Mouse (Mus musculus) cerebellum, adult (tissue): ENCODE results near the gene Igf2bp1.
"Not testable (repeated sequence)": the region's sequence is repeated elsewhere in the genome, so short reads cannot be mapped to it uniquely, and the experiment has no call there.

Source experiments
- ATAC-seq: cut with Nextera tagmentation; 2 replicates; pipeline ENCODE4 v1.9.2; 2017; ENCODE audit warnings: mild to moderate bottlenecking, moderate library complexity, mixed read lengths; ENCODE audit not compliant: insufficient number of reproducible peaks, low FRiP score, low TSS enrichment

The Igf2bp1 gene

DNA sequence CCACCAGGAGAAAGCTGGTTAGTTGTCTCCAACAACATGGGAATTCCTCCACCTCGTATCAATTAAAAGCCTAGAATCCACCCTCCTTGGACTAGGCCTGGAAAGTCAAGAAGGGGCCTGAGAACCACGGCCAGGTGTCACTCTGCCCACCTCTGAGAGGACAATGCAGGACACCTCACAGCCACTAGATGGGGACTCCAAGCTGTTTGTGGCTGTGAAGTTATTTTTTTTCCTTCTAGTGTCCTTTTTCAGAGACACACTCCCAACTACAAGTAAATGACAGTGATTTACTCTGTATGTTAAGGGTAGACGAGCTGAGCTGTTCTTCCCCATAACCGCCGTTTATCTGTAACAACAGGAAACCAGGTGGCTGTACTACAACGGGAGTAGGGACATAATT, 32.6 kb downstream of the Igf2bp1 start:
- ATAC-seq = no peak

DNA sequence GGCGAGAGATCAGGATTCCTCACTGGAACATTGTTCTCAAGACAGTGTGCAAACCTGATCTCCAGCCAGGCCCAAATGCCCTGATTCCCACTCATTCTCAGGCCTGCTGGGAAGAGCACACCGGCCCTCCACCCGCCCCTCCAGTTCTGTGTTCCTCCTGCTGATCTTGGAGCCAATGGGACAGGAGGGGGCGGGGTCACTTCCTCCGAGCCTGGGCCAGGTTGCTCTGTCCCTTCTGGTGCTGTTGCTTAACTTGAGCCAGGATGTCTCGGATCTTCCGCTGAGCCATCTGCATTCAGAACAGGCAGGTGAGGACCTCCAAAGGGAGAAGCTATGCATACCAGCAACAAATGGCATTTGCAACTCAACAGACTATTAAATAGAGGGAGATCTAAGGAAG, 42.4 kb downstream of the Igf2bp1 start:
- no peak for ATAC-seq

DNA sequence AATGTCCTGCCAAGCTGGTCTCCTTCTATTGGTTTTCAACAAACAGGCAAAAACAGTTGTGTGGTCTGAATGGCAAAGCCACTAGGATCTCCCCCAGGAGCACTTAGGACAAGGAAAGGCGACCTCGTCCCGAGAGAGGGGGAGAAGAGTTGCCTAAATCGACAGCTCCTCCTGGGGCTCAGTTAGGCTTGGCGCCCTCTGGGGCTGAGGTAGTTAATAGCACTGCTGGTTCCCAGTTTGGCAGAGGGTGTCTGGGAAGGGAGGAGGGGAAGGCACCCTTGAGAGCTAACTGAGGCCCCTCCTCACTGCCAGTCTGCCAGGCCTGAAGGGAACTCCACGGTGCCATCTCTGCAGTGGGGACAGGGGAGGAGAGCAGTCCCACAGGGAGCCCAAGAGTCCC, 46.6 kb downstream of the Igf2bp1 start:
- no peak for ATAC-seq

DNA sequence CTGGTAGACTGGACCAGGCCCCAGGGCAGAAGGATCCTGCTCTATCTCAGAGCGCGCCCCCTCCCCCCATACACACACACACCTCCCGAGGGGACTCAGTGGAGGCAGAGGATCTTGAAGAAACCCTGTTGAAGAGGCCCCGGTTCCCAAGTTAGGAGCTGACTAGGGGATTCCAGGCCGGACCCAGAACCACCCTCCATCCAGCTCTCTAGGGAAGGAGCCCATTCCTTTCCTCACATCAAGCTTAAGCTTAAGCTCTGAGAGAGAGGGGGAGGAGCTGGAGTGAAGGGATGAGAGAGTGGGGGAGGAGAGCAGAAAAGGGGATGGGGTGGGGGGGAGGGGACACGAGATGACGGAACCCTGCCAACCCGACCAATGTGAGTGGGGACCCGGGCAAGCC, 47.5 kb downstream of the Igf2bp1 start:
- no peak for ATAC-seq

DNA sequence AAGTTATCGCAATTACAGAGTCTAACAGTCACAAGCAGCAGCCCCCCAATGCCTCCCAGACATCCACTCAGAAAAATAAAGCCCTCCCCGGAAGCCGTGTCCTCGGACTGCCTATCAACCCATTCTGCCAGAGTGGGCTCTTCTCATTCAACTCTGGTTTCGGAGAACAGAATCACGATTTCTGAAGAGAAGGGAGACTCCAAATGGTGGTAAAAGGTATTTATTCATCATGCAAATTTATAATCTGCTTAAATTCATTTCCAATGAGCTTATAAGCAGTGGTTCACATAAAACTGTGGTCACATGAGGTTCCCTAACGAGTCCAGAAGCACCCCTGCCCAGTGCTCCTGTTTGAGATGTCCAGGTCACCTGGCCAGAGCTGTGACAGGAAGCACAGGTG, 48.3 kb downstream of the Igf2bp1 start:
- ATAC-seq = no peak

DNA sequence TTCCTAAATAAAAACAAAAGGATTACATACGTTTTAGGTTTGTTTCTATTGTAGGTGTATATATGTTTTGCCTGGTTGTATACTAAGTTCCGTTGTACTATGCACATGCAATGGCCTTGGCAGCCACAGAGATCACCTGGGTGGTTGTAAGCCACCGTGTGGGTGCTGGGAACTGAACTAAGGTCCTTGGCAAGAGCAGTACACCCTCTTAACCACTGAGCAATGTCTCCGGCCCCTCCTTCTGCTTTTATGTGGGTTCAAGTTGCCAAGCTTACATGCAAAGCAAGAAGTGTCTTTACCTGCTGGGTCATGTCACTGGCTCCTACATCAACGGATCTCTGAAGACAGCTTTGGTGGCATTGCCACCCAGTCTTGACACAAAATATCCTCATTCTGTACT, 52.4 kb downstream of the Igf2bp1 start:
- no peak for ATAC-seq

DNA sequence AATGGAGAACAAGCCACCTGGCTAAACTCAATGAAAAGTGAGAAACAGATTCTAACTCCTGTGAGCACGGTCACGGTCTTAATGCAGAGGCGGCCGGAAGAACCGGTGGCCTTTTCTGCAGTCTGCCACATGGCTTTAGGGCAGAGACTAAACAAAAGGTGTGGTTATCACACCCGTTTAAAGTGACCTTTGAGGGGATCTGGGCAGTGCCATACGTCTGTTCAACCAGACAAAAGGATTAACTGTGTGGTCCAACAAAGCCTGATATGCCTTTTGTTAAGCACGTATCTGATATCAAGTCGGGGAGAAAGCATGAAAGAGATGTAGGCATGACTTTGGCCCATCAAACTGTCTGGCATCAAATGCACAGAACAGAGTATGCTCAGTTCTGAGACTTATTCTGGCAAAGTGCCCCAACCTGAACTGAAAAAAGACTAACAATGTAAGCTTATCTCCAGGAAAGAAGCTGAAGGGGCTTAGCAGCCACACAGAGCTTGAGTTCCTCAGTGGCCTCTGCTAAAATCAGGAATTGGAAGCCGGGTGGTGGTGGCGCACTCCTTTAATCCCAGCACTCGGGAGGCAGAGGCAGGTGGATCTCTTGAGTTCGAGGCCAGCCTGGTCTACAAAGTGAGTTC, 59.8 kb downstream of the Igf2bp1 start:
- ATAC-seq = no peak

DNA sequence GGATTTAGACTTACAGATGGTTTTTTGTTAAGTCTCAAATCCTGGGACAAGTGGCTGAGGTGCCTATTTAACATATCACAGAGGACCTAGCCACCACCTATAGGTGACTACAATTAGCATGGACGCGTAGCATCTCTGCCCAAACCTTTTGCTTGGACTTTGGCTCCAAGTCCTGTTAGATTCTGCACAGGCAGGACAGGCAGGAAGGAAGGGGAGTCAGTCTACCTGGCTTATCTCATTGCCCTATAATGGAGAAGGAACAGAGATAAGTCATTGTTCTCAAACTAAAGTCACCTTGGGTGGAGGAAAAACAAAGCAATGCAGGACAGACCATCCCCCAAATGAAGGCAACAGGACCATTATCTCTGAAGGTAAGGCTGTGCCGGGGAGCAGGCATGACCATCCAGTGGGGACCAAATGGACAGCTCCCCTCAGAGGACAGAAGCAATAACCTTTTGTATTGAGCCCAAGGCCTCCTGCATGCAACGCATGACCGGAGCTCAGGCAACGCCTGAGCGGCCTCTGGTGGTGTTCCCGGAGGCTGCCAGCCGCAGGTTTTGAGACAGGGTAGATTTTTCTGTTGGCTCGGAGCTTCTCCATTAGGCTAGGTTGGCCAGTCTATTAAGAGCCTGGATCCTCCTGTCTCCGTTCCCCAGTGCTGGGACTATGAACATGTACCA, 65.8 kb downstream of the Igf2bp1 start:
- ATAC-seq = no peak

DNA sequence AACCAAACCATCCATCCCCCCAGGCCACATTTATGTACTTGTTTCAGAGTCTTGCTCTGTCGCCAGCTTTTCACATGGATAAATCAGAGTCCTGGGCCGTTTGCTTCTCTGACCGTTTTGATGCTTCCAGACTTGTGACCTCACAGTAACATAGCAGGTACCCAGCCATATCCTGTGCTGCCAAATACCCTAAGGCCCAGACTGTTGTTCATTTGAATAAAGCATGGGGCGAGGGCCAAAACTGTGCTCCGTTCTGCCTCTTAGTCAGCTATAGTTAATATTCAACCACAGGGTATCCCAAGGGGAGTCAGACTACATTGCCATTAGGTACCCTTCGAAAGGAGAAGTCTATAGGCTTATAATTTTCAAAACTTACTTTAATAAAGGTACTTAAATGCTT, 69.3 kb downstream of the Igf2bp1 start:
- no peak for ATAC-seq

DNA sequence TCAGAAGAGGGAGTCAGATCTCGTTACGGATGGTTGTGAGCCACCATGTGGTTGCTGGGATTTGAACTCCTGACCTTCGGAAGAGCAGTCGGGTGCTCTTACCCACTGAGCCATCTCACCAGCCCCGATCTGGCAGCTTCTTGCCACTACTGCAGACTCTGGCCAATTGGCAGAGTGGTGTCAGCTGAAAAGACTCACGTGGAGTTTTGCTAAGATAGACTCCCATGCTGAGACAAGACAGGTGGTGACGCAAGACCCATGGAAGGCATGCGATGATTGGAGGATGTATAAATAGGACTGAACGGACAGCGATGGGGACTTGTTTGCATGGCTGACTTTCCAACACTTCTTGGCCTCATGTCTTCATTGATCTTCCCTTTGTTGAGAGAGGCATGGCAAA, 73.6 kb downstream of the Igf2bp1 start:
- not testable (repeated sequence) for ATAC-seq

DNA sequence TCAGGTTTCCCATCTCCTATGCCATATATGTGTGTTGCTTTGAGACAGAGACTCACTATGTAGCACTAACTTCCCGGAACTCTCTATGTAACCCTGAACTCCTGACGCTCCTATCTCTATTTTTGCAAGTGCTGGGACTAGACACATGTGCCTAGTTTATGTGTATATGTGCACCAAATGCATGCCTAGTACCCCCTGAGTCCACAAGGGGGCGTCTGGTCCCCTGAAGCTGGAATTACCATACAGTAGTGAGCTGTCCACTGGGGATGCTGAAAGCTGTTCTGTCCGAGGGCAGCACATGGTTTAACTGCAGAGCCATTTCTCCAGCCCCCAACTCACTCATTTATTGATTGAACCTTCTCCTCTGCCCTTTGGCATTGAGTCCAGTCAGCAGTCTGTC, 79.3 kb downstream of the Igf2bp1 start:
- ATAC-seq = no peak

DNA sequence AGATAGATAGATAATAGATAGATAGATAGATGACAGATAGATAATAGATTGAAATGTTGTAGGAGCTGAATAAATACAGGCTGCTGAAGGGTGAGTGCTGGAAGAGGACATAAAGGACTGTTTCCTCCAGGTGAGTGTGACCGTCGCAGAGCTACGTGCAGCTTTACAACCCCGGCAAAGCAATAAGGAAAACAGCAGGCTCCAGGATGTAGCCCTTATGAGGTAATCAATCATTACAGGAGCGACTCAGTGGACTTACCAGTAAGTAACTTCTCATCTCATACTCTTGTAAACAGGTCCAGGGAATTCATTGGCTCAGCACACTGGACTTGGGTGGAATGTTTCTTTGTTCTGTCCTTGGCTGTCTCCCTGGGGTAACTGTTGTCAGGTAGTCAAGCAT, 79.8 kb downstream of the Igf2bp1 start:
- ATAC-seq = no peak

DNA sequence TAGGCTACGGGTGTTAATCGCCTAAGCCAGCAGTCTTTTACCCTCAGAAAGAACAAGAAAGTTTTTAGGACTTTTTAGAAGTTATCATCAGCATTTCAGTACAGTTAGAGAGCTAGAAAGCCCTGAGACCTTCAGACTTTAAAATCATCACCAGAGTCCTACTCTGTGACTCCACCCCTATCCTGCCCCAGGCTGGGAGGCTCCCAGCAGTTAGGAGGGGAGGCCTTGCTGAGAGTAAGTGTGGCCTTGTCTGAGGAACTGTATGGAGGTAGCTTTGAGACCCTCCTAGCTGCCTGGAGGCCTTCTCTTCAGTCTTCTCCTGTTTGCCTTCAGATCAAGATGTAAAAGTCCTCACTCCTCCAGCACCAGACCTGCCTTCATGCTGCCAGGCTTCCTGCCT, 81.5 kb downstream of the Igf2bp1 start:
- ATAC-seq = no peak

DNA sequence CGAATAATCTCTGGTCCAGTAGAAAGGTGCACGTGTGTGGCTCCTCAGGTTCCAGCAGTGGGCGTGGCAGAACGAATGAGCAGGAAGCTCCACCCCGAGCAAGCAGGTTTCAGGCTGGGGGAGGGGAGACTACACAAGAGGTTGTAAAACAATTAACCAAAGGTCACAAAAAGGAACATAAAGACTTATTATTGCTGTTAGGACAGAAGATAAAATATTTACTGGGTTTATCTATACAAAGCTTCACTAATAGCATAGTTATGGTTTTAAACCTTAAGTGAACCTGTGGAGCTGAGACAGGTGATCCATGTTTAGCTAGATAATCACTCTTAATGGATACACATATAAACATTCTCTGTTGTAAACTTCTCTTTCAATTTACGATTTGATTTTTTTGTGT, 82.3 kb downstream of the Igf2bp1 start:
- ATAC-seq = not testable (repeated sequence)

DNA sequence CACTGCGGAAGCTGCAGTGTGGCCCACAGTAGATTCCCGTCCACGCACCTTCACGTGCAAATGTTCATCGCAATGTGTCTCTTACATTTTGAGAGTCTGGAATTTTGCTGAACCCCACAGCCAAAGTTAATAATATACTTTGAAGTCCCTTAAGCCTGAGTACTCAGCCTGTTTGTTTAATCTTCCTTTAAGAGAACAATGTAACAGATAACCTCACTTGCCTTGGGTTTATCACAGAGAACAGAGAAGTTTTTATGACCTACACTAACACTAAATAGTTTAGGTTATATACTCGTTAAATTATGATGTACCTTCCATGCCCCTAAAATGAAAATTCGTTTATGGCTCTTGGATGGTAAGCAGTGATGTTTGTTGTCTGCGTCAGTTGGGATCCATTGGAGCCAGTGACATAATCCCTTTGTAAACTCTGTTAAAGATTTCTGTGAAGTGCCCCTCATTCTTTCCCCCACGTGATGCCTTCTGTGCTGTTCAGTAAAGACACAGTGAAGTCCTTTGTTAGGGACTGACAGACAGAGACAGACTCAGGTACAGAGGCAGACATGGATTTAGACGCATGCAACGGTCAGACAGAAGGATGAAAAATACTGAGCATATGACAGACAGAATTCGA, 83.6 kb downstream of the Igf2bp1 start:
- ATAC-seq = no peak

DNA sequence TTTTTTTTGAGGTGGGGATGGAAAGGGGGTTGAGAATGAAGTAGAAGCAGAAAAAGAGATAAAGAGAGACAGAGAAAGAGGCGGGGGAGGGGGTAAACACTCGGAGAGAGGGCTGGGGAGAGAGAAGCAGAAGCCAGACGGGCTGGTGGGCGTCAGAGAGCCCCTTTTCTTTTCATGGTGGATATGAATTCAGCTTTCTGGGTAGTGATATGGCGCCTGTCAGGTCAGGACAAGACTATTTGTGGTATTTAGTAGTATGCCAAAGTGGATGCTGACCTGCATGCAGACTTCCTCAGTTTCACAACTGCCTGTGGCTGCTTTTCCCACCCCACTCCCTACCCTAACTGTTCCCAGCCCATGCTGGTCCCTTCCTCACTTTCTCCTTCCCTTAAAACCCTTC, 89.3 kb downstream of the Igf2bp1 start:
- ATAC-seq = no peak

DNA sequence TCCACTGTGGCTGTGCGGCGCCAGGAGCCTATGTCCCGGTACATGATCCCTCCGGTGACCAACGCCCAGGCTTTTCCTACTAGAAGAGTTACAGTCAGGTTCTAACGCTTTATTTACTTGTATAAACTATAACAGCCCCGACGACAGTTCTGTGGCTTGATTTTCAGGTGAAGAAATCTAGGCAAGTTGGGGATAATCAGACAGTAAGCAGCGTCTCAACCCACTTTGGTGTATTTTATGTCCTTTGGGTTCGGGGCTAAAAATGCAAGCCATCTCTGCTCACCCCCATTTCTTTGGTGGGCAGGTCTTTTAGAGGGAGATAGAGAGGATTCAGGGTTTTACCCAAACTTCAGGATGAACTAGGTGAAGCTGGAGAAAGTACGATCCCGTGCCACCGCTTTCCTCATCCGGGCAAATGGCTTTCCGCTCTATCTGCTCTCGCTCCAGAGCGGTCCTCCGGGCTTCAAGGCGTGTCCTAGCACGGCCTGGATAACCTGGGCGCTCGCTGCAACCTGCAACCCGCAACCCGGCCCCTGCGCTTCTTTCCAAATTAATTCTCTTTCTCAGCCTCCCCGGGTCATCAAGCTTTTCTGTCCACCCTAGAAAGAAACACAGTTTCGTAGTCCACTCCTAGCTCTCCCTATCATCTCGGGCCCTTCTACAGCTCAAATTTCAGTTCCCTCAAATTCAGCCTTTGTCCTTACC, 90.6 kb downstream of the Igf2bp1 start:
- no peak for ATAC-seq

DNA sequence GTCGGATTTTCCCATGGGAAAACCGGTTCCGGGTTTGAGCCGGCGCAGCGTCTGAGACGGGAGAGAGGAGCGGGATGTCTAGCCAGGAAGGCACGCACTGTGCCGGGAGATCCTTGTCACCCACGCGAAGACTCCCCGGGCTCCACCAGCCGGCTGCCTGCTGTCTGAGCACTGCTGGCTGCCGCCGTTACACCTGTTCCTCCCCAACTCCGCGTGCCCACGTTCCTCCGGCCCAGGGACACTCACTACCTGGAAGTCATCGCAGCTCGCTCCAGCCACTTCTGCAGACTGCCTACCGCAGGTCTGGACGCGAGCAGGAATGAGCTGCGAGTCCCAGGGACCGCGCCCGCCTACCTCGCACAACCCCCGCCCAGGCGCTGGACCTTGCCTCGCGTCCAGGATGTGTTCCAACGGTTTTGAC, 91.2 kb downstream of the Igf2bp1 start, which contains the start of gene B4galnt2:
Gene B4galnt2, minus strand, starts transcription at position 321 of the 421 bp plus-strand sequence.
- ATAC-seq = no peak

DNA sequence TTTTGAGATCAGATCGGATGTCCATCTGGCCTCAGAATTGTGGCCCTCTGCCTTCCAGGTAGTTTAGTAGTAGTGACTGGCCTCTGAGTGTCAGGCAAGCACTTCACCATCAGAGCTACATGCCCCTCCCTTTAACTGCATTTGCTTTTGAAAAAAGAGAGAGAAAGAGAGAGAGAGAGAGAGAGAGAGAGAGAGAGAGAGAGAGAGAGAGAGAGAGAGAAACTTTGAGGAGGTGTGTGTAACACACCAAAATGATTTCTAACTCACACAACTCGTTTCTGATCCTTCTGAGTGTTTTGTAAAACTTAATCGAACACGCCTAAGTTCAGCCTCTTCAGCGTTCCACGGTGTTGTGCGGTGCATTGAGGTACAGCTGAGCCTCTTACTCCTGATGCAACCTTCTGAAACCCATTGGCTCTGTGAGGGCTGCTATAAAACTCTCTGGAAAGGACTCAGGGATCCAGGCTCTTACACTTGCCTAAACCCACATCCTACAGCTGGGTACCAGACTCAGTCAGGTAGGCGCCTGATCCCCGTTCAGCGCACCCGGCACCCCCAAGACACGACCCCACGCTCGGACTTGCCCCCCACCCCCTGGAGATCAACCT, 91.7 kb downstream of the Igf2bp1 start:
- no peak for ATAC-seq

DNA sequence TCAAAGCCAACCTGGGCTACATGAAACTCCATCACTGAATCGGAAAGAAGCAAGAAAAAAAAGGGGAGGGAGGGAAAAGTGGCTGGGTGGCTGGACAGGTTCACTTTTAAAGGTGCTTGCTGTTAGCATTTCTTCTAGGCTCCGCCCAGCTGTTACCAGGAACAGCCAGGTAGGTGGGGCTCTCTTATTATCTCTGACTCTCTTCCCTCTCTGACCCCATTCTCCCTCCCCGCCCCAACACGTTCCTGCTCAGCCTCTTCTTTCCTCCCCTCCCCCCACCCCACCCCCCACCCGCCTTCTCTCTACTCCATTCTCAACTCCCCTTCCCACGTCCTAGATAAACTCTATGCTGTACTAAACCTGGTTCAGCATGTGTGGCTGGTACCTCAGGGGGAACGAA, 94.2 kb downstream of the Igf2bp1 start:
- no peak for ATAC-seq
